Mouse (Mus musculus) neural tube, embryonic 12.5 days (tissue): ENCODE data around the gene Echdc3. TPM values are rescaled to one million over a fixed set of nuclear protein-coding genes. Genes with fewer than 3 reads are reported as not detected.

Experiments
- ATAC-seq: fragments of 200-750 bp; cut with Nextera tagmentation; 2 replicates; pipeline ENCODE4 v1.8.0; 2017; ENCODE audit warnings: low read depth, mild to moderate bottlenecking, moderate TSS enrichment, moderate library complexity; ENCODE audit not compliant: low FRiP score
- H3K27ac ChIP-seq: fragments of 300-500 bp; sonication (generic); 2 replicates; pipeline ENCODE4 v1.5.1; 2016
- H3K27me3 ChIP-seq: fragments of 300-500 bp; sonication (generic); replicated peaks from 2 replicates; pipeline ENCODE4 v1.6.1; 2016; ENCODE audit warnings: mild to moderate bottlenecking
- H3K36me3 ChIP-seq: fragments of 300-500 bp; sonication (generic); 2 replicates; pipeline ENCODE4 v1.6.1; 2016; ENCODE audit warnings: mild to moderate bottlenecking
- H3K4me1 ChIP-seq: fragments of 300-500 bp; sonication (generic); 2 replicates; pipeline ENCODE4 v1.6.1; 2016
- H3K4me2 ChIP-seq: fragments of 300-500 bp; sonication (generic); replicated peaks from 2 replicates; pipeline ENCODE4 v1.6.1; 2016; ENCODE audit warnings: mild to moderate bottlenecking
- H3K4me3 ChIP-seq: fragments of 300-500 bp; sonication (generic); 2 replicates; pipeline ENCODE4 v1.5.1; 2016
- H3K9ac ChIP-seq: fragments of 300-500 bp; sonication (generic); 2 replicates; pipeline ENCODE4 v1.6.1; 2016; ENCODE audit warnings: mild to moderate bottlenecking
- H3K9me3 ChIP-seq: fragments of 300-500 bp; sonication (generic); 2 replicates; pipeline ENCODE4 v1.6.1; 2016; ENCODE audit warnings: mild to moderate bottlenecking
- WGBS: fragments of 180-500 bp; shearing (Covaris S2); methylation state at CpG from one replicate; pipeline ENCODE4 v1.1.7; 2016; 5-methylcytosine and 5-hydroxymethylcytosine counted together
- polyA plus RNA-seq: library from polyadenylated mRNA; unstranded; fragments of >200 nt; fragmentation: Nextera tagmentation; extraction: Ambion mirVana; gene quantifications from 2 replicates; pipeline ENCODE4 v1.2.1, GENCODE M21; 2016

Echdc3 gene
- polyA plus RNA-seq, 1 experiment from 2014 or later, result 1.5 TPM

- H3K4me3 ChIP-seq, result no peak overlapping the region
- WGBS, result 90% methylated on average over 5 of the region's 5 CpGs
- no peak overlapping the region for H3K4me2 ChIP-seq
- H3K27ac ChIP-seq, result no peak overlapping the region
- no peak for ATAC-seq
- H3K4me1 ChIP-seq, result no peaks in the 10 kb centered on the region
- H3K9me3 ChIP-seq, result no peaks in the 10 kb centered on the region
- H3K36me3 ChIP-seq, result no peaks in the 10 kb centered on the region
- H3K9ac ChIP-seq, result no peak overlapping the region
- H3K27me3 ChIP-seq, result 0 out of 2 replicates have a peak, but pooled peaks cover 3% of the 10 kb centered on the region
These were observed 28.6 kb upstream of the Echdc3 start for GRCm38 (mm10) chr2:6241446-6241845.

GRCm38 (mm10) chr2:6240072-6240471 lies 27.2 kb upstream of the Echdc3 start:
- 0 out of 2 replicates have a peak, but pooled peaks cover 3% of the 10 kb centered on the region for H3K27me3 ChIP-seq
- H3K9ac ChIP-seq, result no peak overlapping the region
- H3K27ac ChIP-seq, result no peak overlapping the region
- H3K4me1 ChIP-seq, result no peaks in the 10 kb centered on the region
- WGBS, result 63% methylated on average over 1 of the region's 1 CpGs
- no peak for ATAC-seq
- no peak overlapping the region for H3K4me2 ChIP-seq
- no peaks in the 10 kb centered on the region for H3K36me3 ChIP-seq
- no peak overlapping the region for H3K4me3 ChIP-seq
- H3K9me3 ChIP-seq, result no peaks in the 10 kb centered on the region

GRCm38 (mm10) chr2:6239333-6239732 lies 26.5 kb upstream of the Echdc3 start:
- Histone ChIP-seq H3K4me2 (no peak overlapping the region), H3K4me3 (no peak overlapping the region), H3K27me3 (0 out of 2 replicates have a peak, but pooled peaks cover 3% of the 10 kb centered on the region), H3K36me3 (no peaks in the 10 kb centered on the region), H3K9ac (no peak overlapping the region), H3K27ac (no peak overlapping the region), H3K9me3 (no peaks in the 10 kb centered on the region), H3K4me1 (no peaks in the 10 kb centered on the region)
- no peak for ATAC-seq
- 75% methylated on average over 4 of the region's 4 CpGs for WGBS

- 0 out of 2 replicates have a peak, but pooled peaks cover 3% of the 10 kb centered on the region for H3K27me3 ChIP-seq
- H3K4me3 ChIP-seq, result no peak overlapping the region
- H3K9me3 ChIP-seq, result no peaks in the 10 kb centered on the region
- no peaks in the 10 kb centered on the region for H3K36me3 ChIP-seq
- H3K4me1 ChIP-seq, result no peaks in the 10 kb centered on the region
- ATAC-seq, result no peak
- no peak overlapping the region for H3K4me2 ChIP-seq
- no peak overlapping the region for H3K27ac ChIP-seq
- 64% methylated on average over 2 of the region's 2 CpGs for WGBS
- no peak overlapping the region for H3K9ac ChIP-seq
These were observed 25.8 kb upstream of the Echdc3 start for GRCm38 (mm10) chr2:6238679-6239078.

GRCm38 (mm10) chr2:6238244-6238643 lies 25.4 kb upstream of the Echdc3 start:
- no peaks in the 10 kb centered on the region for H3K4me1 ChIP-seq
- 58% methylated on average over 4 of the region's 4 CpGs for WGBS
- no peak overlapping the region for H3K27ac ChIP-seq
- no peak for ATAC-seq
- 0 out of 2 replicates have a peak, but pooled peaks cover 3% of the 10 kb centered on the region for H3K27me3 ChIP-seq
- no peaks in the 10 kb centered on the region for H3K36me3 ChIP-seq
- no peaks in the 10 kb centered on the region for H3K9me3 ChIP-seq
- H3K4me3 ChIP-seq, result no peak overlapping the region
- no peak overlapping the region for H3K4me2 ChIP-seq
- no peak overlapping the region for H3K9ac ChIP-seq

GRCm38 (mm10) chr2:6233353-6233752 lies 20.5 kb upstream of the Echdc3 start:
- H3K4me1 ChIP-seq, result no peaks in the 10 kb centered on the region
- no peaks in the 10 kb centered on the region for H3K9me3 ChIP-seq
- 0 out of 2 replicates have a peak, but pooled peaks cover 3% of the 10 kb centered on the region for H3K27me3 ChIP-seq
- no peak overlapping the region for H3K9ac ChIP-seq
- no peaks in the 10 kb centered on the region for H3K36me3 ChIP-seq
- no peak for ATAC-seq
- H3K4me3 ChIP-seq, result no peak overlapping the region
- H3K4me2 ChIP-seq, result no peak overlapping the region
- no peak overlapping the region for H3K27ac ChIP-seq
- 69% methylated on average over 6 of the region's 6 CpGs for WGBS

GRCm38 (mm10) chr2:6232755-6233154 lies 19.9 kb upstream of the Echdc3 start:
- ATAC-seq, result no peak
- H3K4me2 ChIP-seq, result no peak overlapping the region
- H3K27me3 ChIP-seq, result no peaks in the 10 kb centered on the region
- 86% methylated on average over 7 of the region's 7 CpGs for WGBS
- no peaks in the 10 kb centered on the region for H3K36me3 ChIP-seq
- H3K9ac ChIP-seq, result no peak overlapping the region
- no peaks in the 10 kb centered on the region for H3K9me3 ChIP-seq
- no peak overlapping the region for H3K4me3 ChIP-seq
- H3K4me1 ChIP-seq, result no peaks in the 10 kb centered on the region
- no peak overlapping the region for H3K27ac ChIP-seq

- Histone ChIP-seq H3K27me3 (no peaks in the 10 kb centered on the region), H3K36me3 (no peaks in the 10 kb centered on the region), H3K4me1 (no peaks in the 10 kb centered on the region), H3K27ac (no peak overlapping the region), H3K9ac (no peak overlapping the region), H3K4me3 (no peak overlapping the region), H3K9me3 (no peaks in the 10 kb centered on the region), H3K4me2 (no peak overlapping the region)
- 82% methylated on average over 6 of the region's 6 CpGs for WGBS
- ATAC-seq, result no peak
These were observed 18.0 kb upstream of the Echdc3 start for GRCm38 (mm10) chr2:6230865-6231264.

- H3K9me3 ChIP-seq, result peaks cover 2% of the 10 kb centered on the region; the same call in 1 of the 2 replicates
- H3K9ac ChIP-seq, result no peak overlapping the region
- H3K27me3 ChIP-seq, result no peaks in the 10 kb centered on the region
- 82% methylated on average over 5 of the region's 5 CpGs for WGBS
- H3K4me2 ChIP-seq, result no peak overlapping the region
- H3K36me3 ChIP-seq, result no peaks in the 10 kb centered on the region
- no peaks in the 10 kb centered on the region for H3K4me1 ChIP-seq
- ATAC-seq, result no peak
- H3K27ac ChIP-seq, result no peak overlapping the region
- no peak overlapping the region for H3K4me3 ChIP-seq
These were observed 16.9 kb upstream of the Echdc3 start for GRCm38 (mm10) chr2:6229597-6230290.

- no peak overlapping the region for H3K4me3 ChIP-seq
- no peak overlapping the region for H3K9ac ChIP-seq
- ATAC-seq, result no peak
- no peaks in the 10 kb centered on the region for H3K4me1 ChIP-seq
- no peak overlapping the region for H3K27ac ChIP-seq
- H3K36me3 ChIP-seq, result no peaks in the 10 kb centered on the region
- 82% methylated on average over 7 of the region's 7 CpGs for WGBS
- no peak overlapping the region for H3K4me2 ChIP-seq
- peaks cover 2% of the 10 kb centered on the region; the same call in 1 of the 2 replicates for H3K9me3 ChIP-seq
- H3K27me3 ChIP-seq, result no peaks in the 10 kb centered on the region
These were observed 14.2 kb upstream of the Echdc3 start for GRCm38 (mm10) chr2:6227059-6227445.

- no peaks in the 10 kb centered on the region for H3K4me1 ChIP-seq
- H3K9me3 ChIP-seq, result peaks cover 2% of the 10 kb centered on the region; the same call in 1 of the 2 replicates
- H3K9ac ChIP-seq, result no peak overlapping the region
- WGBS, result 77% methylated on average over 10 of the region's 10 CpGs
- H3K27ac ChIP-seq, result no peak overlapping the region
- no peaks in the 10 kb centered on the region for H3K27me3 ChIP-seq
- no peaks in the 10 kb centered on the region for H3K36me3 ChIP-seq
- no peak overlapping the region for H3K4me2 ChIP-seq
- no peak for ATAC-seq
- H3K4me3 ChIP-seq, result no peak overlapping the region
These were observed 13.7 kb upstream of the Echdc3 start for GRCm38 (mm10) chr2:6226361-6227058.

GRCm38 (mm10) chr2:6220141-6220805 lies 7.4 kb upstream of the Echdc3 start:
- H3K4me2 ChIP-seq, result no peak overlapping the region
- no peak overlapping the region for H3K4me3 ChIP-seq
- H3K27ac ChIP-seq, result no peak overlapping the region
- WGBS, result 24% methylated on average over 4 of the region's 4 CpGs
- H3K9me3 ChIP-seq, result peaks cover 2% of the 10 kb centered on the region; the same call in 1 of the 2 replicates
- no peaks in the 10 kb centered on the region for H3K36me3 ChIP-seq
- no peaks in the 10 kb centered on the region; the same call in 1 of the 2 replicates for H3K27me3 ChIP-seq
- H3K4me1 ChIP-seq, result no peaks in the 10 kb centered on the region
- peak; percentile 78 for ATAC-seq
- H3K9ac ChIP-seq, result no peak overlapping the region
